Mouse (Mus musculus): ENCODE results near the gene Zyx. TPM values are rescaled to one million over a fixed set of nuclear protein-coding genes. Genes with fewer than 3 reads are reported as not detected.

Zyx gene
- polyA plus RNA-seq, 1 experiment from 2014 or later = 203 TPM

- Histone ChIP-seq H3K9me3 (ENCODE audit: control insufficient read depth, low read length) (no peaks in the 10 kb centered on the region), H3K27me3 (ENCODE audit: control insufficient read depth, insufficient read depth, low read depth, low read length) (no peaks in the 10 kb centered on the region), H3K4me3 (ENCODE audit: low read length) (no peak overlapping the region), H3K4me1 (replicated peaks; ENCODE audit: control insufficient read depth, insufficient read depth, low read length) (peaks cover 26% of the 10 kb centered on the region), H3K36me3 (ENCODE audit: control insufficient read depth, insufficient read depth, low read length) (no peaks in the 10 kb centered on the region), H3K27ac (ENCODE audit: low read length) (no peak overlapping the region), H3K9ac (ENCODE audit: low read length) (no peak overlapping the region), H3K4me2 (ENCODE audit: low read depth, low read length) (no peak overlapping the region)
- WGBS = 50% methylated on average over 3 of the region's 3 CpGs
- ATAC-seq (ENCODE audit: low read depth) = no peak
Measured at GRCm38 (mm10) chr6:42379551-42379950, 30.1 kb downstream of the Zyx start.

GRCm38 (mm10) chr6:42380416-42381144 is 31.1 kb downstream of the Zyx start:
- Histone ChIP-seq H3K9ac (ENCODE audit: low read length) (no peak overlapping the region), H3K4me3 (ENCODE audit: low read length) (no peak overlapping the region), H3K9me3 (ENCODE audit: control insufficient read depth, low read length) (no peaks in the 10 kb centered on the region), H3K4me2 (ENCODE audit: low read depth, low read length) (no peak overlapping the region), H3K27ac (ENCODE audit: low read length) (peak overlapping the region; percentile 20; the same call in 1 of the 2 replicates), H3K27me3 (ENCODE audit: control insufficient read depth, insufficient read depth, low read depth, low read length) (no peaks in the 10 kb centered on the region), H3K36me3 (ENCODE audit: control insufficient read depth, insufficient read depth, low read length) (no peaks in the 10 kb centered on the region), H3K4me1 (replicated peaks; ENCODE audit: control insufficient read depth, insufficient read depth, low read length) (peaks cover 22% of the 10 kb centered on the region)
- no peak for ATAC-seq (ENCODE audit: low read depth)
- WGBS = 28% methylated on average over 8 of the region's 8 CpGs

- Histone ChIP-seq H3K9ac (ENCODE audit: low read length) (no peak overlapping the region), H3K27me3 (ENCODE audit: control insufficient read depth, insufficient read depth, low read depth, low read length) (no peaks in the 10 kb centered on the region), H3K36me3 (ENCODE audit: control insufficient read depth, insufficient read depth, low read length) (no peaks in the 10 kb centered on the region), H3K9me3 (ENCODE audit: control insufficient read depth, low read length) (no peaks in the 10 kb centered on the region), H3K27ac (ENCODE audit: low read length) (peak overlapping the region; percentile 76), H3K4me1 (replicated peaks; ENCODE audit: control insufficient read depth, insufficient read depth, low read length) (peaks cover 18% of the 10 kb centered on the region), H3K4me2 (ENCODE audit: low read depth, low read length) (no peak overlapping the region), H3K4me3 (ENCODE audit: low read length) (no peak overlapping the region)
- WGBS = 47% methylated on average over 2 of the region's 2 CpGs
- no peak for ATAC-seq (ENCODE audit: low read depth)
Measured at GRCm38 (mm10) chr6:42381221-42381620, 31.8 kb downstream of the Zyx start.

- H3K27me3 ChIP-seq (ENCODE audit: control insufficient read depth, insufficient read depth, low read depth, low read length) = no peaks in the 10 kb centered on the region
- 26% methylated on average over 9 of the region's 9 CpGs for WGBS
- no peaks in the 10 kb centered on the region for H3K36me3 ChIP-seq (ENCODE audit: control insufficient read depth, insufficient read depth, low read length)
- no peak overlapping the region for H3K4me3 ChIP-seq (ENCODE audit: low read length)
- peak; percentile 75 for ATAC-seq (ENCODE audit: low read depth)
- peak overlapping the region; percentile 76 for H3K27ac ChIP-seq (ENCODE audit: low read length)
- no peak overlapping the region for H3K4me2 ChIP-seq (ENCODE audit: low read depth, low read length)
- H3K9ac ChIP-seq (ENCODE audit: low read length) = peak overlapping the region; percentile 33; the same call in 1 of the 2 replicates
- H3K9me3 ChIP-seq (ENCODE audit: control insufficient read depth, low read length) = no peaks in the 10 kb centered on the region
- H3K4me1 ChIP-seq (replicated peaks; ENCODE audit: control insufficient read depth, insufficient read depth, low read length) = peaks cover 13% of the 10 kb centered on the region
Measured at GRCm38 (mm10) chr6:42381916-42382381, 32.5 kb downstream of the Zyx start.

- no peak overlapping the region for H3K4me3 ChIP-seq (ENCODE audit: low read length)
- no peak overlapping the region for H3K4me2 ChIP-seq (ENCODE audit: low read depth, low read length)
- no peak overlapping the region for H3K9ac ChIP-seq (ENCODE audit: low read length)
- H3K4me1 ChIP-seq (replicated peaks; ENCODE audit: control insufficient read depth, insufficient read depth, low read length) = peaks cover 13% of the 10 kb centered on the region
- no peak for ATAC-seq (ENCODE audit: low read depth)
- no peaks in the 10 kb centered on the region for H3K36me3 ChIP-seq (ENCODE audit: control insufficient read depth, insufficient read depth, low read length)
- 87% methylated on average over 5 of the region's 5 CpGs for WGBS
- H3K27ac ChIP-seq (ENCODE audit: low read length) = no peak overlapping the region
- no peaks in the 10 kb centered on the region for H3K9me3 ChIP-seq (ENCODE audit: control insufficient read depth, low read length)
- no peaks in the 10 kb centered on the region for H3K27me3 ChIP-seq (ENCODE audit: control insufficient read depth, insufficient read depth, low read depth, low read length)
Measured at GRCm38 (mm10) chr6:42383360-42383759, 33.9 kb downstream of the Zyx start.

GRCm38 (mm10) chr6:42385635-42386034 is 36.2 kb downstream of the Zyx start:
- no peaks in the 10 kb centered on the region for H3K27me3 ChIP-seq (ENCODE audit: control insufficient read depth, insufficient read depth, low read depth, low read length)
- no peak overlapping the region for H3K9ac ChIP-seq (ENCODE audit: low read length)
- H3K4me3 ChIP-seq (ENCODE audit: low read length) = no peak overlapping the region
- no peak for ATAC-seq (ENCODE audit: low read depth)
- peaks cover 13% of the 10 kb centered on the region for H3K4me1 ChIP-seq (replicated peaks; ENCODE audit: control insufficient read depth, insufficient read depth, low read length)
- H3K27ac ChIP-seq (ENCODE audit: low read length) = no peak overlapping the region
- no peaks in the 10 kb centered on the region for H3K9me3 ChIP-seq (ENCODE audit: control insufficient read depth, low read length)
- 67% methylated on average over 4 of the region's 4 CpGs for WGBS
- no peak overlapping the region for H3K4me2 ChIP-seq (ENCODE audit: low read depth, low read length)
- H3K36me3 ChIP-seq (ENCODE audit: control insufficient read depth, insufficient read depth, low read length) = no peaks in the 10 kb centered on the region

GRCm38 (mm10) chr6:42391796-42392330 is 42.4 kb downstream of the Zyx start:
- no peaks in the 10 kb centered on the region for H3K36me3 ChIP-seq (ENCODE audit: control insufficient read depth, insufficient read depth, low read length)
- peaks cover 7% of the 10 kb centered on the region; the same call in 1 of the 2 replicates for H3K4me1 ChIP-seq (replicated peaks; ENCODE audit: control insufficient read depth, insufficient read depth, low read length)
- H3K4me3 ChIP-seq (ENCODE audit: low read length) = no peak overlapping the region
- peak overlapping the region; percentile 61 for H3K27ac ChIP-seq (ENCODE audit: low read length)
- H3K9me3 ChIP-seq (ENCODE audit: control insufficient read depth, low read length) = no peaks in the 10 kb centered on the region
- no peaks in the 10 kb centered on the region for H3K27me3 ChIP-seq (ENCODE audit: control insufficient read depth, insufficient read depth, low read depth, low read length)
- H3K9ac ChIP-seq (ENCODE audit: low read length) = no peak overlapping the region
- H3K4me2 ChIP-seq (ENCODE audit: low read depth, low read length) = no peak overlapping the region
- 18% methylated on average over 2 of the region's 2 CpGs for WGBS
- ATAC-seq (ENCODE audit: low read depth) = peak; percentile 53

GRCm38 (mm10) chr6:42395960-42396809 is 46.8 kb downstream of the Zyx start:
- Histone ChIP-seq H3K4me1 (replicated peaks; ENCODE audit: control insufficient read depth, insufficient read depth, low read length) (peaks cover 13% of the 10 kb centered on the region; the same call in 1 of the 2 replicates), H3K27ac (ENCODE audit: low read length) (peak overlapping the region; percentile 93), H3K9me3 (ENCODE audit: control insufficient read depth, low read length) (no peaks in the 10 kb centered on the region), H3K4me3 (ENCODE audit: low read length) (no peak overlapping the region), H3K9ac (ENCODE audit: low read length) (no peak overlapping the region), H3K27me3 (ENCODE audit: control insufficient read depth, insufficient read depth, low read depth, low read length) (no peaks in the 10 kb centered on the region), H3K36me3 (ENCODE audit: control insufficient read depth, insufficient read depth, low read length) (no peaks in the 10 kb centered on the region), H3K4me2 (ENCODE audit: low read depth, low read length) (no peak overlapping the region)
- 25% methylated on average over 9 of the region's 9 CpGs for WGBS
- ATAC-seq (ENCODE audit: low read depth) = peak; percentile 94
